Mouse (Mus musculus) midbrain, embryonic 12.5 days (tissue): ENCODE results near the gene Sltm. TPM values are rescaled to one million over a fixed set of nuclear protein-coding genes. Genes with fewer than 3 reads are reported as not detected.

ENCODE experiments used
- ATAC-seq: fragments of 200-750 bp; cut with Nextera tagmentation; 2 replicates; pipeline ENCODE4 v1.8.0; 2017; ENCODE audit warnings: low read depth, moderate TSS enrichment, moderate library complexity; ENCODE audit not compliant: low FRiP score
- H3K27ac ChIP-seq: fragments of 300-500 bp; sonication (generic); replicated peaks from 2 replicates; pipeline ENCODE4 v1.5.1; 2016; ENCODE audit warnings: mild to moderate bottlenecking
- H3K27me3 ChIP-seq: fragments of 300-500 bp; sonication (generic); 2 replicates; pipeline ENCODE4 v1.6.1; 2016; ENCODE audit warnings: mild to moderate bottlenecking
- H3K36me3 ChIP-seq: fragments of 300-500 bp; sonication (generic); 2 replicates; pipeline ENCODE4 v1.6.1; 2016
- H3K4me1 ChIP-seq: fragments of 300-500 bp; sonication (generic); 2 replicates; pipeline ENCODE4 v1.6.1; 2016
- H3K4me2 ChIP-seq: fragments of 300-500 bp; sonication (generic); replicated peaks from 2 replicates; pipeline ENCODE4 v1.6.1; 2016; ENCODE audit warnings: mild to moderate bottlenecking, moderate library complexity
- H3K4me3 ChIP-seq: fragments of 300-500 bp; sonication (generic); 2 replicates; pipeline ENCODE4 v1.5.1; 2016; ENCODE audit warnings: mild to moderate bottlenecking
- H3K9ac ChIP-seq: fragments of 300-500 bp; sonication (generic); replicated peaks from 2 replicates; pipeline ENCODE4 v1.6.1; 2016; ENCODE audit warnings: mild to moderate bottlenecking, moderate library complexity
- H3K9me3 ChIP-seq: fragments of 300-500 bp; sonication (generic); 2 replicates; pipeline ENCODE4 v1.6.1; 2016; ENCODE audit warnings: mild to moderate bottlenecking
- WGBS: fragments of 180-500 bp; shearing (Covaris S2); methylation state at CpG from one replicate; pipeline ENCODE4 v1.1.7; 2016; 5-methylcytosine and 5-hydroxymethylcytosine counted together
- polyA plus RNA-seq: library from polyadenylated mRNA; unstranded; fragments of >200 nt; fragmentation: Nextera tagmentation; extraction: Ambion mirVana; gene quantifications from 2 replicates; pipeline ENCODE4 v1.2.1, GENCODE M21; 2016

Gene Sltm
- polyA plus RNA-seq, 1 experiment from 2014 or later = 83.4 TPM

- H3K4me3 ChIP-seq = no peak overlapping the region
- H3K4me1 ChIP-seq = no peaks in the 10 kb centered on the region
- no peak overlapping the region for H3K4me2 ChIP-seq
- H3K9ac ChIP-seq = no peak overlapping the region
- WGBS = 92% methylated on average over 1 of the region's 1 CpGs
- peaks cover 17% of the 10 kb centered on the region for H3K36me3 ChIP-seq
- no peak for ATAC-seq
- H3K27ac ChIP-seq = no peak overlapping the region
- no peaks in the 10 kb centered on the region for H3K9me3 ChIP-seq
- H3K27me3 ChIP-seq = no peaks in the 10 kb centered on the region
Observed at GRCm38 (mm10) chr9:70602186-70602845, 59.8 kb downstream of the Sltm start.

- no peak overlapping the region for H3K4me2 ChIP-seq
- no peak overlapping the region for H3K27ac ChIP-seq
- H3K36me3 ChIP-seq = peaks cover 30% of the 10 kb centered on the region
- no peak overlapping the region for H3K4me3 ChIP-seq
- no peaks in the 10 kb centered on the region for H3K27me3 ChIP-seq
- no peaks in the 10 kb centered on the region for H3K9me3 ChIP-seq
- no peak overlapping the region for H3K9ac ChIP-seq
- 79% methylated on average over 3 of the region's 3 CpGs for WGBS
- ATAC-seq = no peak
- H3K4me1 ChIP-seq = no peaks in the 10 kb centered on the region
Observed at GRCm38 (mm10) chr9:70611026-70611673, 68.6 kb downstream of the Sltm start.

- WGBS = 80% methylated on average over 2 of the region's 2 CpGs
- ATAC-seq = no peak
- no peaks in the 10 kb centered on the region for H3K4me1 ChIP-seq
- H3K27me3 ChIP-seq = no peaks in the 10 kb centered on the region
- no peaks in the 10 kb centered on the region for H3K9me3 ChIP-seq
- no peak overlapping the region for H3K4me2 ChIP-seq
- no peaks in the 10 kb centered on the region for H3K36me3 ChIP-seq
- no peak overlapping the region for H3K27ac ChIP-seq
- no peak overlapping the region for H3K4me3 ChIP-seq
- H3K9ac ChIP-seq = no peak overlapping the region
Observed at GRCm38 (mm10) chr9:70629711-70630110, 87.2 kb downstream of the Sltm start.

- Histone ChIP-seq H3K9me3 (no peaks in the 10 kb centered on the region), H3K36me3 (no peaks in the 10 kb centered on the region), H3K4me1 (no peaks in the 10 kb centered on the region), H3K9ac (no peak overlapping the region), H3K4me2 (no peak overlapping the region), H3K27ac (no peak overlapping the region), H3K4me3 (no peak overlapping the region), H3K27me3 (no peaks in the 10 kb centered on the region)
- WGBS = 29% methylated on average over 5 of the region's 5 CpGs
- ATAC-seq = no peak
Observed at GRCm38 (mm10) chr9:70631665-70632064, 89.1 kb downstream of the Sltm start.

GRCm38 (mm10) chr9:70636748-70637147, 94.2 kb downstream of the Sltm start:
- Histone ChIP-seq H3K27me3 (no peaks in the 10 kb centered on the region), H3K4me3 (no peak overlapping the region), H3K9ac (no peak overlapping the region), H3K4me2 (no peak overlapping the region), H3K27ac (no peak overlapping the region), H3K4me1 (no peaks in the 10 kb centered on the region), H3K9me3 (no peaks in the 10 kb centered on the region), H3K36me3 (no peaks in the 10 kb centered on the region)
- ATAC-seq = no peak
- 92% methylated on average over 2 of the region's 2 CpGs for WGBS

Other genes with a start within 250 kb of the Sltm start
- 169 and 172 TPM in 2 replicates for gene Ccnb2, start 121.2 kb upstream of the Sltm start, polyA plus RNA-seq
- 47.5 and 52.0 TPM in 2 replicates for gene Rnf111, start 39.0 kb upstream of the Sltm start, polyA plus RNA-seq
- 0.32 and 1.0 TPM in 2 replicates for gene Gm10642, start 113.5 kb downstream of the Sltm start, polyA plus RNA-seq
- gene Mindy2, start 114.4 kb downstream of the Sltm start, polyA plus RNA-seq = 19.4 and 20.8 TPM in 2 replicates
- 82.6 and 88.4 TPM in 2 replicates for gene Adam10, start 136.2 kb downstream of the Sltm start, polyA plus RNA-seq